Mouse (Mus musculus): Measurements from ENCODE around the gene Gpr68. TPM values are rescaled to one million over a fixed set of nuclear protein-coding genes. Genes with fewer than 3 reads are reported as not detected.

The Gpr68 gene
- polyA plus RNA-seq, 1 experiment from 2014 or later, result 6.0 TPM

- peak overlapping the region; percentile 25; the same call in 1 of the 2 replicates for H3K27ac ChIP-seq
- WGBS, result 31% methylated on average over 12 of the region's 12 CpGs
- no peak; the same call in 1 of the 2 replicates for ATAC-seq (replicated peaks; ENCODE audit: insufficient number of reproducible peaks, insufficient read depth, low FRiP score, low read depth)
- H3K9ac ChIP-seq, result no peak overlapping the region
- H3K9me3 ChIP-seq (replicated peaks), result no peaks in the 10 kb centered on the region
- no peaks in the 10 kb centered on the region for H3K36me3 ChIP-seq
- no peak overlapping the region; the same call in 1 of the 2 replicates for H3K4me2 ChIP-seq
- H3K4me3 ChIP-seq, result no peak overlapping the region
- no peaks in the 10 kb centered on the region for H3K27me3 ChIP-seq
- H3K4me1 ChIP-seq (replicated peaks), result peaks cover 7% of the 10 kb centered on the region; the same call in 1 of the 2 replicates
Measured at GRCm38 (mm10) chr12:100887801-100888258, 20.2 kb downstream of the Gpr68 start.

- H3K4me2 ChIP-seq, result no peak overlapping the region
- no peak overlapping the region for H3K4me3 ChIP-seq
- H3K36me3 ChIP-seq, result no peaks in the 10 kb centered on the region
- 81% methylated on average over 4 of the region's 4 CpGs for WGBS
- no peak overlapping the region for H3K9ac ChIP-seq
- ATAC-seq (replicated peaks; ENCODE audit: insufficient number of reproducible peaks, insufficient read depth, low FRiP score, low read depth), result no peak
- H3K27ac ChIP-seq, result no peak overlapping the region
- H3K4me1 ChIP-seq (replicated peaks), result peaks cover 7% of the 10 kb centered on the region; the same call in 1 of the 2 replicates
- H3K9me3 ChIP-seq (replicated peaks), result no peaks in the 10 kb centered on the region
- H3K27me3 ChIP-seq, result no peaks in the 10 kb centered on the region
Measured at GRCm38 (mm10) chr12:100886877-100887276, 21.1 kb downstream of the Gpr68 start.

- Histone ChIP-seq H3K4me1 (replicated peaks) (peaks cover 7% of the 10 kb centered on the region; the same call in 1 of the 2 replicates), H3K9ac (no peak overlapping the region), H3K4me2 (no peak overlapping the region), H3K27me3 (no peaks in the 10 kb centered on the region), H3K36me3 (no peaks in the 10 kb centered on the region), H3K9me3 (replicated peaks) (no peaks in the 10 kb centered on the region), H3K27ac (no peak overlapping the region), H3K4me3 (no peak overlapping the region)
- ATAC-seq (replicated peaks; ENCODE audit: insufficient number of reproducible peaks, insufficient read depth, low FRiP score, low read depth), result no peak
- whole genome bisulfite sequencing, result 81% methylated on average over 3 of the region's 3 CpGs
Measured at GRCm38 (mm10) chr12:100885585-100885984, 22.4 kb downstream of the Gpr68 start.

- no peaks in the 10 kb centered on the region for H3K27me3 ChIP-seq
- no peaks in the 10 kb centered on the region for H3K9me3 ChIP-seq (replicated peaks)
- H3K4me1 ChIP-seq (replicated peaks), result peaks cover 6% of the 10 kb centered on the region; the same call in 1 of the 2 replicates
- H3K27ac ChIP-seq, result no peak overlapping the region
- H3K4me3 ChIP-seq, result no peak overlapping the region
- H3K4me2 ChIP-seq, result no peak overlapping the region
- 58% methylated on average over 7 of the region's 7 CpGs for WGBS
- H3K36me3 ChIP-seq, result no peaks in the 10 kb centered on the region
- H3K9ac ChIP-seq, result no peak overlapping the region
- no peak for ATAC-seq (replicated peaks; ENCODE audit: insufficient number of reproducible peaks, insufficient read depth, low FRiP score, low read depth)
Measured at GRCm38 (mm10) chr12:100883168-100883567, 24.8 kb downstream of the Gpr68 start.

- 86% methylated on average over 16 of the region's 16 CpGs for WGBS
- Histone ChIP-seq H3K9me3 (replicated peaks) (no peaks in the 10 kb centered on the region), H3K27me3 (no peaks in the 10 kb centered on the region), H3K4me1 (replicated peaks) (no peaks in the 10 kb centered on the region), H3K9ac (no peak overlapping the region), H3K4me2 (no peak overlapping the region), H3K36me3 (no peaks in the 10 kb centered on the region), H3K27ac (no peak overlapping the region), H3K4me3 (no peak overlapping the region)
- ATAC-seq (replicated peaks; ENCODE audit: insufficient number of reproducible peaks, insufficient read depth, low FRiP score, low read depth), result no peak
Measured at GRCm38 (mm10) chr12:100878556-100878955, 29.4 kb downstream of the Gpr68 start.

- Histone ChIP-seq H3K9me3 (replicated peaks) (no peaks in the 10 kb centered on the region), H3K4me2 (no peak overlapping the region), H3K27ac (no peak overlapping the region), H3K4me3 (no peak overlapping the region), H3K36me3 (no peaks in the 10 kb centered on the region), H3K4me1 (replicated peaks) (no peaks in the 10 kb centered on the region), H3K27me3 (no peaks in the 10 kb centered on the region), H3K9ac (no peak overlapping the region)
- WGBS, result 74% methylated on average over 6 of the region's 6 CpGs
- ATAC-seq (replicated peaks; ENCODE audit: insufficient number of reproducible peaks, insufficient read depth, low FRiP score, low read depth), result no peak
Measured at GRCm38 (mm10) chr12:100877936-100878335, 30.1 kb downstream of the Gpr68 start.

- Histone ChIP-seq H3K9me3 (replicated peaks) (no peaks in the 10 kb centered on the region), H3K4me1 (replicated peaks) (no peaks in the 10 kb centered on the region), H3K9ac (no peak overlapping the region), H3K36me3 (no peaks in the 10 kb centered on the region), H3K4me3 (no peak overlapping the region), H3K27me3 (no peaks in the 10 kb centered on the region), H3K4me2 (no peak overlapping the region), H3K27ac (no peak overlapping the region)
- ATAC-seq (replicated peaks; ENCODE audit: insufficient number of reproducible peaks, insufficient read depth, low FRiP score, low read depth), result no peak
- WGBS, result 76% methylated on average over 6 of the region's 6 CpGs
Measured at GRCm38 (mm10) chr12:100875960-100876359, 32.0 kb downstream of the Gpr68 start.

- ATAC-seq (replicated peaks; ENCODE audit: insufficient number of reproducible peaks, insufficient read depth, low FRiP score, low read depth), result no peak
- H3K4me1 ChIP-seq (replicated peaks), result no peaks in the 10 kb centered on the region
- H3K4me2 ChIP-seq, result no peak overlapping the region
- H3K36me3 ChIP-seq, result no peaks in the 10 kb centered on the region
- H3K4me3 ChIP-seq, result no peak overlapping the region
- no peak overlapping the region for H3K27ac ChIP-seq
- H3K9me3 ChIP-seq (replicated peaks), result no peaks in the 10 kb centered on the region
- H3K9ac ChIP-seq, result no peak overlapping the region
- H3K27me3 ChIP-seq, result no peaks in the 10 kb centered on the region
- 62% methylated on average over 3 of the region's 3 CpGs for WGBS
Measured at GRCm38 (mm10) chr12:100875553-100875952, 32.4 kb downstream of the Gpr68 start.

- ATAC-seq (replicated peaks; ENCODE audit: insufficient number of reproducible peaks, insufficient read depth, low FRiP score, low read depth), result no peak
- Histone ChIP-seq H3K27ac (no peak overlapping the region), H3K27me3 (no peaks in the 10 kb centered on the region), H3K4me2 (no peak overlapping the region), H3K9me3 (replicated peaks) (no peaks in the 10 kb centered on the region), H3K9ac (no peak overlapping the region), H3K36me3 (no peaks in the 10 kb centered on the region), H3K4me3 (no peak overlapping the region), H3K4me1 (replicated peaks) (no peaks in the 10 kb centered on the region)
- 71% methylated on average over 3 of the region's 3 CpGs for WGBS
Measured at GRCm38 (mm10) chr12:100873612-100874011, 34.4 kb downstream of the Gpr68 start.

- no peaks in the 10 kb centered on the region for H3K4me1 ChIP-seq (replicated peaks)
- ATAC-seq (replicated peaks; ENCODE audit: insufficient number of reproducible peaks, insufficient read depth, low FRiP score, low read depth), result no peak
- no peak overlapping the region for H3K27ac ChIP-seq
- no peaks in the 10 kb centered on the region for H3K36me3 ChIP-seq
- no peak overlapping the region for H3K4me3 ChIP-seq
- no peaks in the 10 kb centered on the region for H3K9me3 ChIP-seq (replicated peaks)
- no peaks in the 10 kb centered on the region for H3K27me3 ChIP-seq
- WGBS, result 72% methylated on average over 2 of the region's 2 CpGs
- no peak overlapping the region for H3K4me2 ChIP-seq
- H3K9ac ChIP-seq, result no peak overlapping the region
Measured at GRCm38 (mm10) chr12:100871841-100872240, 36.2 kb downstream of the Gpr68 start.

GRCm38 (mm10) chr12:100871234-100871633 lies 36.8 kb downstream of the Gpr68 start:
- Histone ChIP-seq H3K9ac (no peak overlapping the region), H3K4me1 (replicated peaks) (no peaks in the 10 kb centered on the region), H3K27ac (no peak overlapping the region), H3K4me3 (no peak overlapping the region), H3K9me3 (replicated peaks) (no peaks in the 10 kb centered on the region), H3K4me2 (no peak overlapping the region), H3K36me3 (no peaks in the 10 kb centered on the region), H3K27me3 (no peaks in the 10 kb centered on the region)
- WGBS, result 83% methylated on average over 6 of the region's 6 CpGs
- no peak for ATAC-seq (replicated peaks; ENCODE audit: insufficient number of reproducible peaks, insufficient read depth, low FRiP score, low read depth)

- WGBS, result 48% methylated on average over 4 of the region's 4 CpGs
- no peak overlapping the region for H3K4me3 ChIP-seq
- ATAC-seq (replicated peaks; ENCODE audit: insufficient number of reproducible peaks, insufficient read depth, low FRiP score, low read depth), result 0 out of 2 replicates have a peak, but pooled peaks have one; percentile 31
- no peak overlapping the region for H3K27ac ChIP-seq
- H3K27me3 ChIP-seq, result no peaks in the 10 kb centered on the region
- no peaks in the 10 kb centered on the region for H3K4me1 ChIP-seq (replicated peaks)
- H3K36me3 ChIP-seq, result no peaks in the 10 kb centered on the region
- H3K9me3 ChIP-seq (replicated peaks), result no peaks in the 10 kb centered on the region
- no peak overlapping the region for H3K4me2 ChIP-seq
- H3K9ac ChIP-seq, result no peak overlapping the region
Measured at GRCm38 (mm10) chr12:100868049-100868622, 39.9 kb downstream of the Gpr68 start.
